Mouse (Mus musculus) limb, embryonic 14.5 days (tissue): ENCODE measurements around the gene Midn. TPM values are rescaled to one million over a fixed set of nuclear protein-coding genes. Genes with fewer than 3 reads are reported as not detected.

Experiments used
- ATAC-seq: fragments of 200-750 bp; cut with Nextera tagmentation; 2 replicates; pipeline ENCODE4 v1.8.0; 2017; ENCODE audit warnings: low read depth, moderate number of reproducible peaks, moderate TSS enrichment; ENCODE audit not compliant: low FRiP score
- DNase-seq: peaks from one replicate; pipeline ENCODE4 v3.0.0-alpha.2; 2015; ENCODE audit warnings: low spot score
- H3K27ac ChIP-seq: fragments of 300-500 bp; sonication (generic); replicated peaks from 2 replicates; pipeline ENCODE4 v1.5.1; 2014; ENCODE audit warnings: low read depth, mild to moderate bottlenecking, low read length, moderate library complexity, mixed read lengths
- H3K27me3 ChIP-seq: fragments of 300-500 bp; sonication (generic); 2 replicates; pipeline ENCODE4 v1.6.1; 2014; ENCODE audit warnings: low read length, mixed read lengths; ENCODE audit not compliant: control insufficient read depth, insufficient read depth
- H3K36me3 ChIP-seq: fragments of 300-500 bp; sonication (generic); 2 replicates; pipeline ENCODE4 v1.6.1; 2014; ENCODE audit warnings: mild to moderate bottlenecking, low read length, moderate library complexity, mixed read lengths; ENCODE audit not compliant: control insufficient read depth, insufficient read depth
- H3K4me1 ChIP-seq: fragments of 300-500 bp; sonication (generic); 2 replicates; pipeline ENCODE4 v1.6.1; 2014; ENCODE audit warnings: antibody characterized with exemption, low read length, mixed read lengths; ENCODE audit not compliant: control insufficient read depth, insufficient read depth
- H3K4me2 ChIP-seq: fragments of 300-500 bp; sonication (generic); replicated peaks from 2 replicates; pipeline ENCODE4 v1.6.1; 2014; ENCODE audit warnings: low read depth, mild to moderate bottlenecking, low read length, moderate library complexity; ENCODE audit not compliant: severe bottlenecking
- H3K4me3 ChIP-seq: fragments of 300-500 bp; sonication (generic); replicated peaks from 2 replicates; pipeline ENCODE4 v1.5.1; 2014; ENCODE audit warnings: low read length
- H3K9ac ChIP-seq: fragments of 300-500 bp; sonication (generic); 2 replicates; pipeline ENCODE4 v1.6.1; 2014; ENCODE audit warnings: mild to moderate bottlenecking, low read depth, low read length, moderate library complexity; ENCODE audit not compliant: severe bottlenecking
- H3K9me3 ChIP-seq: fragments of 300-500 bp; sonication (generic); 2 replicates; pipeline ENCODE4 v1.6.1; 2016; ENCODE audit warnings: low read length; ENCODE audit not compliant: control insufficient read depth
- POLR2A ChIP-seq: fragments of 200-500 bp; IDR thresholded peaks from 2 replicates; pipeline ENCODE4 v1.8.0; 2012; ENCODE audit warnings: inconsistent platforms, mild to moderate bottlenecking, moderate library complexity, borderline replicate concordance; ENCODE audit not compliant: insufficient read depth, insufficient read length; ENCODE audit errors: extremely low read depth
- WGBS: fragments of 180-500 bp; shearing (Covaris S2); extraction: QIAGEN DNeasy Blood & Tissue Kit; methylation state at CpG from one replicate; pipeline ENCODE4 v1.1.7; 2014; 5-methylcytosine and 5-hydroxymethylcytosine counted together
- polyA plus RNA-seq, 2 experiments: library from polyadenylated mRNA; depleted of rRNA in 1 of 2; stranded (reverse) in 1 of 2; unstranded in 1 of 2; fragments of >200 nt; fragmentation: Nextera tagmentation in 1 of 2; extraction: Ambion mirVana in 1 of 2; gene quantifications; 2 replicates each; pipeline versions ENCODE4 v1.2.1 to v1.2.3; 2012 to 2014

The Midn gene
- polyA plus RNA-seq, 2 experiments = 33.4 to 108 TPM

- DNase-seq (no peak), ATAC-seq (no peak)
- Histone ChIP-seq H3K4me3 (no peak overlapping the region), H3K36me3 (peaks cover 33% of the 10 kb centered on the region), H3K9me3 (no peaks in the 10 kb centered on the region), H3K27ac (no peak overlapping the region), H3K27me3 (peaks cover 22% of the 10 kb centered on the region), H3K4me2 (no peak overlapping the region), H3K4me1 (peaks cover 10% of the 10 kb centered on the region), H3K9ac (no peak overlapping the region)
- WGBS = 79% methylated on average over 15 of the region's 15 CpGs
- no peak for TF ChIP-seq POLR2A
These were observed 40.5 kb downstream of the Midn start for GRCm38 (mm10) chr10:80188453-80189024.

- ATAC-seq (no peak), DNase-seq (no peak)
- WGBS = 12% methylated on average over 21 of the region's 21 CpGs
- peaks cover 22% of the 10 kb centered on the region for H3K27me3 ChIP-seq
- no peak for TF ChIP-seq POLR2A
- H3K36me3 ChIP-seq = peaks cover 30% of the 10 kb centered on the region
- H3K4me2 ChIP-seq = peak overlapping the region; percentile 48
- peak overlapping the region; percentile 41 for H3K4me3 ChIP-seq
- H3K27ac ChIP-seq = no peak overlapping the region
- H3K9me3 ChIP-seq = no peaks in the 10 kb centered on the region
- peak overlapping the region; percentile 58 for H3K9ac ChIP-seq
- H3K4me1 ChIP-seq = peaks cover 10% of the 10 kb centered on the region
These were observed 41.9 kb downstream of the Midn start for GRCm38 (mm10) chr10:80189999-80190398.

DNA sequence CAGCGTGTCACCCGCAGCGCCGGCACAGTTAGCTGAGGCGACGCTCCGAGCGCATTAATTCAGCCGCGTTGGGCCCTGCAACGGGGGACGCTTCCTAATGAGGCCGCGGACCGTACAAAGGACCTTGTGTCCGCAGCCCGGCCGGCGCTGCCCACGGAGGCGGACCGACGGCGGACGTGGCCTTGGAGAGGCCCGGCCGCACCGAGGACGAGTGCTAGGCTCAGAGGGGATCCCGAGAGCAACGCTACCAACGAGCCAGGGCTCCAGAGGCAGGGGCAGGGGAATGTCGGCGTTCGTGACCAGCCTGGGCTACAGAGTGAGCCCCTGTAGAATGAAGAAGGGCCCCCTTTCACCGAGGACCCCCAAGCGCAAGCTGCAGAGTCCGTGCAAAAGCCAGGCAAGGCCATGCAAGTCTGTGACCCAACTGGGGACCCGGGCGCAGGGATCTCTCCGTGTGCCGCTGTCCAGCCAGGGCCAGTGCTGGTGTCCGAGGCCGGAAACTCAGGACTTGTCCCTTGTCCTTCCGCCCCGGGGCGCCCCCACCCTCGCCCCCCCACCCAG lies 42.5 kb downstream of the Midn start:
- H3K36me3 ChIP-seq = peaks cover 30% of the 10 kb centered on the region
- peak overlapping the region; percentile 48 for H3K4me2 ChIP-seq
- peak overlapping the region; percentile 58 for H3K9ac ChIP-seq
- TF ChIP-seq POLR2A = no peak
- peaks cover 10% of the 10 kb centered on the region for H3K4me1 ChIP-seq
- H3K9me3 ChIP-seq = no peaks in the 10 kb centered on the region
- ATAC-seq (0 out of 2 replicates have a peak, but pooled peaks have one; percentile 19), DNase-seq (no peak)
- H3K27ac ChIP-seq = no peak overlapping the region
- H3K4me3 ChIP-seq = peak overlapping the region; percentile 41
- 2% methylated on average over 46 of the region's 48 CpGs for WGBS
- H3K27me3 ChIP-seq = peaks cover 22% of the 10 kb centered on the region

GRCm38 (mm10) chr10:80193976-80194375 lies 45.9 kb downstream of the Midn start:
- H3K9me3 ChIP-seq = no peaks in the 10 kb centered on the region
- no peak overlapping the region for H3K4me3 ChIP-seq
- peaks cover 16% of the 10 kb centered on the region for H3K27me3 ChIP-seq
- DNase-seq (no peak), ATAC-seq (no peak)
- H3K36me3 ChIP-seq = peaks cover 4% of the 10 kb centered on the region
- H3K9ac ChIP-seq = no peak overlapping the region
- H3K4me1 ChIP-seq = peaks cover 10% of the 10 kb centered on the region
- 74% methylated on average over 6 of the region's 6 CpGs for WGBS
- H3K4me2 ChIP-seq = no peak overlapping the region
- no peak for TF ChIP-seq POLR2A
- H3K27ac ChIP-seq = no peak overlapping the region

DNA sequence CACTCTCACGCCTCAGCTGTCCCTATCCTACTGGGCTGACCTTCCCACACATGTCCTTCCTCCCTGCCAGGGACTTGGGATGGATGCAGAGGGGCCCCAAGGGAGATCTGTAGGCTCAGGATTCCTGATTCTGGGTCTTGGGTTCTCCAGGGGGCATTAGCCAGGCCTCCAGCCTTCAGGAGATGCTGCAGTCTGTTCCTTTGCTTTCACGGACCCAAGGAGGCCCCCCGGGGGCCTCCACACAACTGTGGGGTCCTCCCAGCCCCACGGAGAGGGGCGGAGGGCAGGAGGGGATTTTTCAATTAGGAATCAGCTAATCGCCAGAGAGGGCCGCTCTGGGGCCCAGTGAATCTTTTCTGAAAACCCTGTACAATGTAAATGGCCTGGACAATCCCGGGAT lies 46.4 kb downstream of the Midn start:
- Histone ChIP-seq H3K36me3 (no peaks in the 10 kb centered on the region), H3K9ac (no peak overlapping the region), H3K9me3 (no peaks in the 10 kb centered on the region), H3K4me2 (no peak overlapping the region), H3K4me3 (no peak overlapping the region), H3K27ac (no peak overlapping the region), H3K27me3 (peaks cover 13% of the 10 kb centered on the region), H3K4me1 (peaks cover 10% of the 10 kb centered on the region)
- no peak for TF ChIP-seq POLR2A
- DNase-seq = no peak
- no peak for ATAC-seq
- 56% methylated on average over 8 of the region's 8 CpGs for WGBS
